Mouse (Mus musculus) small intestine, adult 2 months (tissue): Measurements from ENCODE around the gene Scrn3. TPM values are rescaled to one million over a fixed set of nuclear protein-coding genes. Genes with fewer than 3 reads are reported as not detected.

Experiments
- H3K27ac ChIP-seq: fragments of 200-500 bp; 2 replicates; pipeline ENCODE4 v1.5.1; 2012; ENCODE audit warnings: low read depth, low read length, control low read depth, inconsistent platforms; ENCODE audit not compliant: insufficient read depth
- H3K27me3 ChIP-seq: fragments of 200-500 bp; 2 replicates; pipeline ENCODE4 v1.6.1; 2012; ENCODE audit warnings: mild to moderate bottlenecking, moderate library complexity, low read length, inconsistent platforms; ENCODE audit not compliant: control insufficient read depth, insufficient read depth
- H3K36me3 ChIP-seq: fragments of 200-500 bp; 2 replicates; pipeline ENCODE4 v1.6.1; 2012; ENCODE audit warnings: mild to moderate bottlenecking, low read length, control low read depth, inconsistent platforms; ENCODE audit not compliant: control insufficient read depth, insufficient read depth
- H3K4me1 ChIP-seq: fragments of 200-500 bp; 2 replicates; pipeline ENCODE4 v1.6.1; 2012; ENCODE audit warnings: low read length, inconsistent platforms, mixed read lengths; ENCODE audit not compliant: control insufficient read depth, insufficient read depth, insufficient read length
- H3K4me3 ChIP-seq: fragments of 200-500 bp; 2 replicates; pipeline ENCODE4 v1.5.1; 2012; ENCODE audit warnings: low read depth, mild to moderate bottlenecking, control low read depth, inconsistent platforms, low read length, moderate library complexity
- CTCF ChIP-seq: fragments of 200-500 bp; IDR thresholded peaks from 2 replicates; pipeline ENCODE4 v1.5.1; 2012; ENCODE audit warnings: low read depth, mild to moderate bottlenecking, control low read depth, inconsistent platforms, low read length, moderate library complexity, mixed read lengths; ENCODE audit not compliant: insufficient replicate concordance, insufficient read length; ENCODE audit errors: extremely low read depth
- POLR2A ChIP-seq: fragments of 200-500 bp; IDR thresholded peaks from 2 replicates; pipeline ENCODE4 v1.6.1; 2012; ENCODE audit warnings: low read depth, mild to moderate bottlenecking, control low read depth, inconsistent platforms, low read length, moderate library complexity
- WGBS: fragments of 180-500 bp; shearing (Covaris S2); methylation state at CpG from one replicate; pipeline ENCODE4 v1.1.7; 2018; 5-methylcytosine and 5-hydroxymethylcytosine counted together
- polyA plus RNA-seq: library from polyadenylated mRNA; depleted of rRNA; stranded (reverse); fragments of >200 nt; gene quantifications from 2 replicates; pipeline ENCODE4 v1.2.3, GENCODE M21; 2012

The Scrn3 gene
- polyA plus RNA-seq, 1 experiment: 1.6 TPM

GRCm38 (mm10) chr2:73359941-73360340 is 47.5 kb downstream of the Scrn3 start:
- 64% methylated on average over 5 of the region's 5 CpGs for WGBS
- no peaks in the 10 kb centered on the region for H3K27me3 ChIP-seq
- no peak overlapping the region for H3K4me3 ChIP-seq
- no peaks in the 10 kb centered on the region for H3K4me1 ChIP-seq
- H3K36me3 ChIP-seq: peaks cover 25% of the 10 kb centered on the region
- no peak overlapping the region for H3K27ac ChIP-seq
- no peak for TF ChIP-seq POLR2A
- TF ChIP-seq CTCF: no peak

DNA sequence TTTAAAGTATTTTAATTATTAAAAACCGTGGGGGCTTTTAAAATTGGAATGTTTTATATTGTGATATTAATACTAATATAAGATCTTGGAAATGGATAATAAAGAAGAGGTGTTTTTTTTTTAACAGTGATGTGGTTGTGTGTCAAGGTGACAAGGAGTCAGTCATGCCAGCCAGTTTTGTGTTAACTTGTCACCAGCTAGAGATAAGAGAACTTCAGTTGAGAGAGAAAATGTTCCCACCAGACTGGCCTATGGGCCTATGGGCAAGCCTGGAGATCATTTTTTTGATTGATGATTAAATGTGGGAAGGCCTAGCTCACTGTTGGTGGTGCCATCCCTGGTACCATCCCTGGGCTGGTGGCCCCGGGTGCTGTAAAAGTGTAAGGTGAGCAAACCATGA is 48.1 kb downstream of the Scrn3 start:
- H3K4me3 ChIP-seq: no peak overlapping the region
- no peaks in the 10 kb centered on the region for H3K27me3 ChIP-seq
- H3K4me1 ChIP-seq: no peaks in the 10 kb centered on the region
- TF ChIP-seq POLR2A (no peak), CTCF (no peak)
- 89% methylated on average over 2 of the region's 2 CpGs for WGBS
- H3K27ac ChIP-seq: no peak overlapping the region
- H3K36me3 ChIP-seq: peaks cover 25% of the 10 kb centered on the region

DNA sequence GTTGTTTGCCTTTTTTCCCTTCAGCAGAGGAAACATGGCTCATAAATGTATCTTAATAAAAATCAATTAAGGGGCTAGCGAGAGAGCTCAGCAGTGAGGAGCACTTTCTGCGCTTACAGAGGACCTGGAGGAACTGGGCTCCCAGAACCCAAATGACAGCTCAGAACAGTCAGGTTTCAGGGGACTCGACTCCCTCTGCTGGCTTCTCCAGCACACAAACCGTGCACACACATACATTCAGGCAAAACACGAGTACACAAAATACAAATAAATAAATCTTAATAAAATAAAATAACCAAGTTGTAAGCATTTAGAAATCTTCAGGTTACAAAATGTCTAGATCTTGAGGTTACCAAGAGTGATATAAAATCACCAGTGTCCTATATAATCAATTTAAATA is 51.0 kb downstream of the Scrn3 start:
- Histone ChIP-seq H3K4me3 (no peak overlapping the region), H3K4me1 (no peaks in the 10 kb centered on the region), H3K27me3 (no peaks in the 10 kb centered on the region), H3K27ac (no peak overlapping the region), H3K36me3 (peaks cover 23% of the 10 kb centered on the region)
- WGBS: 82% methylated on average over 5 of the region's 5 CpGs
- TF ChIP-seq CTCF: no peak
- no peak for TF ChIP-seq POLR2A

- H3K36me3 ChIP-seq: peaks cover 9% of the 10 kb centered on the region
- TF ChIP-seq POLR2A (no peak), CTCF (no peak)
Measured at GRCm38 (mm10) chr2:73371530-73372335, 59.3 kb downstream of the Scrn3 start.

DNA sequence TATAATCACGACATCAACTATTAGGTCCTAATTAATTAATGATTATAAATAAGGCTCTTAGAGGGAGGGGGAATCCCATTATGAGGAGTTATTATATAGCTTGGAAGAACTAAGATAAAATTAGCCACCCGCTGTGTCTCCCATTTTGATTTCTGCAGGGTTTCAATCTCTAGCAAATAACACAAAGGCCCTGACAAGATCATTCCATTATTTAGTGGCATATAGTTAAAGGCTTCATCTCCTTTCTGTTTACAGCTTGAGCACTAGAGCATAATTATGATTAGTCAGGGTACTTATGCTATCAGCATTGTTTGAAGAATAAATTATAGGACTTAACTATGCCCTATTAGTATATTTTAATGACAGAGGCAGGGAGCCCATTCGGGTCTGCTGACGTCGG is 65.9 kb downstream of the Scrn3 start:
- Histone ChIP-seq H3K27ac (no peak overlapping the region), H3K27me3 (no peaks in the 10 kb centered on the region), H3K4me1 (peaks cover 3% of the 10 kb centered on the region; the same call in 1 of the 2 replicates), H3K36me3 (peaks cover 11% of the 10 kb centered on the region), H3K4me3 (no peak overlapping the region)
- WGBS: 90% methylated on average over 5 of the region's 5 CpGs
- TF ChIP-seq POLR2A: no peak
- TF ChIP-seq CTCF: no peak

More at GRCm38 (mm10) chr2:73371530-73372335, 59.3 kb downstream of the Scrn3 start:
- H3K27ac ChIP-seq: no peak overlapping the region
- no peak overlapping the region for H3K4me3 ChIP-seq
- no peaks in the 10 kb centered on the region; the same call in 1 of the 2 replicates for H3K4me1 ChIP-seq
- H3K27me3 ChIP-seq: no peaks in the 10 kb centered on the region
- WGBS: 79% methylated on average over 9 of the region's 9 CpGs

GRCm38 (mm10) chr2:73379656-73380055 is 67.3 kb downstream of the Scrn3 start:
- WGBS: 90% methylated on average over 5 of the region's 5 CpGs

GRCm38 (mm10) chr2:73380298-73380975 is 68.0 kb downstream of the Scrn3 start:
- Histone ChIP-seq H3K4me3 (no peak overlapping the region), H3K36me3 (peaks cover 9% of the 10 kb centered on the region), H3K27me3 (no peaks in the 10 kb centered on the region), H3K27ac (no peak overlapping the region), H3K4me1 (peaks cover 5% of the 10 kb centered on the region; the same call in 1 of the 2 replicates)
- WGBS: 42% methylated on average over 9 of the region's 9 CpGs
- TF ChIP-seq POLR2A: no peak
- TF ChIP-seq CTCF: no peak

More at GRCm38 (mm10) chr2:73379656-73380055, 67.3 kb downstream of the Scrn3 start:
- Histone ChIP-seq H3K4me1 (peaks cover 5% of the 10 kb centered on the region; the same call in 1 of the 2 replicates), H3K4me3 (no peak overlapping the region), H3K27me3 (no peaks in the 10 kb centered on the region), H3K36me3 (peaks cover 11% of the 10 kb centered on the region), H3K27ac (no peak overlapping the region)
- TF ChIP-seq CTCF (no peak), POLR2A (no peak)
